Mouse (Mus musculus) midbrain, postnatal 0 days (tissue): ENCODE results near the gene Mgam. TPM values are rescaled to one million over a fixed set of nuclear protein-coding genes. Genes with fewer than 3 reads are reported as not detected.

Source experiments
- ATAC-seq: fragments of 200-750 bp; cut with Nextera tagmentation; 2 replicates; pipeline ENCODE4 v1.8.0; 2017; ENCODE audit warnings: moderate number of reproducible peaks, mild to moderate bottlenecking, moderate TSS enrichment, moderate library complexity; ENCODE audit not compliant: low FRiP score
- DNase-seq: peaks from one replicate; pipeline ENCODE4 v3.0.0-alpha.2; 2015; ENCODE audit warnings: low spot score
- H3K27ac ChIP-seq: fragments of 300-500 bp; sonication (generic); 2 replicates; pipeline ENCODE4 v1.5.1; 2014; ENCODE audit warnings: low read depth, mild to moderate bottlenecking, low read length, mixed read lengths
- H3K27me3 ChIP-seq: fragments of 300-500 bp; sonication (generic); 2 replicates; pipeline ENCODE4 v1.6.1; 2014; ENCODE audit warnings: low read length, control low read depth, mixed read lengths; ENCODE audit not compliant: insufficient read depth
- H3K36me3 ChIP-seq: fragments of 300-500 bp; sonication (generic); 2 replicates; pipeline ENCODE4 v1.6.1; 2014; ENCODE audit warnings: low read length, control low read depth, mixed read lengths; ENCODE audit not compliant: insufficient read depth
- H3K4me1 ChIP-seq: fragments of 300-500 bp; sonication (generic); 2 replicates; pipeline ENCODE4 v1.6.1; 2014; ENCODE audit warnings: mild to moderate bottlenecking, control low read depth, antibody characterized with exemption, low read length, mixed read lengths; ENCODE audit not compliant: insufficient read depth
- H3K4me2 ChIP-seq: fragments of 300-500 bp; sonication (generic); 2 replicates; pipeline ENCODE4 v1.6.1; 2014; ENCODE audit warnings: low read depth, mild to moderate bottlenecking, low read length, mixed read lengths; ENCODE audit not compliant: poor library complexity, severe bottlenecking
- H3K4me3 ChIP-seq: fragments of 300-500 bp; sonication (generic); 2 replicates; pipeline ENCODE4 v1.5.1; 2014; ENCODE audit warnings: low read depth, mild to moderate bottlenecking, low read length, moderate library complexity
- H3K9ac ChIP-seq: fragments of 300-500 bp; sonication (generic); replicated peaks from 2 replicates; pipeline ENCODE4 v1.6.1; 2014; ENCODE audit warnings: mild to moderate bottlenecking, low read length, moderate library complexity, mixed read lengths; ENCODE audit not compliant: poor library complexity, severe bottlenecking
- H3K9me3 ChIP-seq: fragments of 300-500 bp; sonication (generic); 2 replicates; pipeline ENCODE4 v1.6.1; 2016; ENCODE audit warnings: low read length, control low read depth
- CTCF ChIP-seq: IDR thresholded peaks from 2 replicates; pipeline ENCODE4 v1.5.1; 2016; ENCODE audit warnings: antibody characterized with exemption, mild to moderate bottlenecking
- WGBS: fragments of 180-500 bp; shearing (Covaris S2); extraction: QIAGEN DNeasy Blood & Tissue Kit; methylation state at CpG from one replicate; pipeline ENCODE4 v1.1.7; 2014; 5-methylcytosine and 5-hydroxymethylcytosine counted together
- polyA plus RNA-seq: library from polyadenylated mRNA; unstranded; fragments of >200 nt; fragmentation: Nextera tagmentation; extraction: Ambion mirVana; gene quantifications from 2 replicates; pipeline ENCODE4 v1.2.1, GENCODE M21; 2015
- total RNA-seq: library from RNA; depleted of rRNA; stranded (reverse); fragments of >200 nt; gene quantifications from 2 replicates; pipeline ENCODE4 v1.2.3, GENCODE M21; 2014

Mgam gene
- total and polyA plus RNA-seq, 2 experiments from 2014 or later, result 0.11 to 1.1 TPM

DNA sequence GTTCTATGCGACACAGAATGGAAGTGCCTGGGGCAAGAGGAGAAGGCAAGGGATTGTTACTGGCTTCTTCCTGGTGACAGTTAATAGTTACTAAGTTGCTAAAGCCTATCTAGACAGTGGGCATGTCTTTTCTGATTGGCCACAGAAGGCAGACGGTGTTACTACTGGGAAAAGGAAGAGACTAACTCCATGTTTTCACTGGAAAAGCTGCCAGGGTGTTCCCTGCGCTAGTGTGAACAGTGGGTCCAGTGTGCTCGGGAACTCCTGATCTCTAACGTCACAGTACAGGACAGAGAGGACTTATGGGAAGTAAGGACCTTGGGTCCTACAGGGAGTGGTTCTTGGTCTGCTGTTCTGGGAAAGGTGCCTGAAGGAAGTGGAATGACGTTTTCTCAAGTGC lies 6.9 kb downstream of the Mgam start:
- no peak overlapping the region for H3K4me3 ChIP-seq
- TF ChIP-seq CTCF, result no peak
- no peak overlapping the region for H3K27ac ChIP-seq
- no peaks in the 10 kb centered on the region for H3K4me1 ChIP-seq
- ATAC-seq (no peak), DNase-seq (no peak)
- no peaks in the 10 kb centered on the region for H3K27me3 ChIP-seq
- WGBS, result 87% methylated on average over 6 of the region's 6 CpGs
- no peak overlapping the region for H3K4me2 ChIP-seq
- H3K9me3 ChIP-seq, result no peaks in the 10 kb centered on the region
- H3K9ac ChIP-seq, result no peak overlapping the region
- no peaks in the 10 kb centered on the region for H3K36me3 ChIP-seq

GRCm38 (mm10) chr6:40637755-40638154 lies 9.1 kb downstream of the Mgam start:
- no peak overlapping the region for H3K4me2 ChIP-seq
- 90% methylated on average over 5 of the region's 5 CpGs for WGBS

GRCm38 (mm10) chr6:40640710-40641538 lies 12.3 kb downstream of the Mgam start:
- no peaks in the 10 kb centered on the region for H3K36me3 ChIP-seq
- 91% methylated on average over 8 of the region's 8 CpGs for WGBS

More at GRCm38 (mm10) chr6:40637755-40638154, 9.1 kb downstream of the Mgam start:
- TF ChIP-seq CTCF, result no peak
- ATAC-seq (no peak), DNase-seq (no peak)
- no peaks in the 10 kb centered on the region for H3K27me3 ChIP-seq
- H3K27ac ChIP-seq, result no peak overlapping the region
- no peaks in the 10 kb centered on the region for H3K4me1 ChIP-seq
- no peaks in the 10 kb centered on the region for H3K36me3 ChIP-seq
- no peaks in the 10 kb centered on the region for H3K9me3 ChIP-seq
- H3K9ac ChIP-seq, result no peak overlapping the region
- no peak overlapping the region for H3K4me3 ChIP-seq

DNA sequence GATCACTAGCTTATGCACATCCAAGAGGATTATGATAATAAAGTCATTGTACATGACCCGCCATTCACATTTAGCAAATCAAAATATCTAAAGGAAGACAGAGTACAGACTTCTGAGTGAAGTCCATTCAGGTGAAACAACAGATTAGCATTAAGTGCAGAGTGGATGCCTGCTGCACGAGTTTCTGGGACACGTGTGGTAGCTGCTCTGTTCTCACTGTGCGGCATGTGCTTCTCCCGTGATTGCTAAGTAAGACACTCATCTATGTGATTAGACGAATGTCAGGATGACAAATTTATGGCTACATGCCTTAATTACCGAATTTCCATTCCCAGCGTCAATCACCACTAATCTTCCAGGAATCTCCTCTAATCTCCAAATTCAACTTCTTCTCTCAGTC lies 17.1 kb downstream of the Mgam start:
- no peaks in the 10 kb centered on the region for H3K4me1 ChIP-seq
- TF ChIP-seq CTCF, result no peak
- WGBS, result 45% methylated on average over 8 of the region's 8 CpGs
- DNase-seq (no peak), ATAC-seq (no peak)
- no peak overlapping the region for H3K4me3 ChIP-seq
- H3K36me3 ChIP-seq, result no peaks in the 10 kb centered on the region
- H3K4me2 ChIP-seq, result no peak overlapping the region
- H3K9me3 ChIP-seq, result no peaks in the 10 kb centered on the region
- H3K27me3 ChIP-seq, result no peaks in the 10 kb centered on the region
- H3K9ac ChIP-seq, result no peak overlapping the region
- H3K27ac ChIP-seq, result no peak overlapping the region

More at GRCm38 (mm10) chr6:40640710-40641538, 12.3 kb downstream of the Mgam start:
- H3K4me3 ChIP-seq, result no peak overlapping the region
- DNase-seq (no peak), ATAC-seq (no peak)
- H3K9me3 ChIP-seq, result no peaks in the 10 kb centered on the region
- H3K27ac ChIP-seq, result no peak overlapping the region
- no peak overlapping the region for H3K9ac ChIP-seq
- no peak for TF ChIP-seq CTCF
- no peak overlapping the region for H3K4me2 ChIP-seq
- H3K4me1 ChIP-seq, result no peaks in the 10 kb centered on the region
- H3K27me3 ChIP-seq, result no peaks in the 10 kb centered on the region

DNA sequence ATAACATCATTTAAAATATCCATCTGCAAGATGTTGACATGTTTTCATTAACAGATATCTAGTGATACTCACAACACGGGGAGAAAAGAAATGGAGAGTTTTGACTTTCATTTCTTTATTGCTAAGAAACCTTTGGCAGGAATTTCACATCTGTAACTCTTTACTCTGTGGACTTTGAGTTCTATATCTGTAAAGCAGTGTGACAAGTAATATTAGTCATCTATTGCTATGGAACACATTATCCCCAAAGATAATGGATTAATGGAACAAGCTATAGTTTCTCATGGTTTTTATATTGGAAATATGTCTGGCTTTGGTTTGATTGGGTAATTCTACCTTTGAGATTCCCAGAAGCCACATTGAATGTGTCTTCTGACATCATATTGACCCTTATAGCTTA lies 22.3 kb downstream of the Mgam start:
- no peak for DNase-seq
- no peaks in the 10 kb centered on the region for H3K27me3 ChIP-seq
- H3K27ac ChIP-seq, result no peak overlapping the region
- H3K9me3 ChIP-seq, result no peaks in the 10 kb centered on the region
- H3K4me1 ChIP-seq, result no peaks in the 10 kb centered on the region
- ATAC-seq, result no peak
- no peaks in the 10 kb centered on the region for H3K36me3 ChIP-seq
- H3K4me2 ChIP-seq, result no peak overlapping the region
- no peak overlapping the region for H3K9ac ChIP-seq
- TF ChIP-seq CTCF, result no peak
- no peak overlapping the region for H3K4me3 ChIP-seq
- 95% methylated on average over 1 of the region's 1 CpGs for WGBS

GRCm38 (mm10) chr6:40660930-40661329 lies 32.3 kb downstream of the Mgam start:
- Histone ChIP-seq H3K4me1 (no peaks in the 10 kb centered on the region), H3K36me3 (no peaks in the 10 kb centered on the region), H3K27ac (no peak overlapping the region), H3K4me3 (no peak overlapping the region), H3K27me3 (no peaks in the 10 kb centered on the region), H3K9ac (no peak overlapping the region), H3K4me2 (no peak overlapping the region), H3K9me3 (no peaks in the 10 kb centered on the region)
- no peak for DNase-seq
- no peak for TF ChIP-seq CTCF
- no peak for ATAC-seq
- WGBS, result 20% methylated on average over 2 of the region's 2 CpGs
